Mouse (Mus musculus): ENCODE data around the gene Olfr521.
"Not testable (repeated sequence)": the region's sequence is repeated elsewhere in the genome, so short reads cannot be mapped to it uniquely, and the experiment has no call there.

The Olfr521 gene

GRCm38 (mm10) chr7:99763207-99763606 lies at the start of gene Olfr521:
Gene Olfr521, plus strand, starts transcription at chr7:99763507.
- no peak for DNase-seq (ENCODE audit: low spot score in 2 of 2)

- no peak for DNase-seq (ENCODE audit: low spot score in 2 of 2)
Measured at GRCm38 (mm10) chr7:99716536-99716935, 46.8 kb upstream of the Olfr521 start.

GRCm38 (mm10) chr7:99729973-99730372 lies 33.3 kb upstream of the Olfr521 start, which contains the start of gene Olfr520:
Gene Olfr520, plus strand, starts transcription at chr7:99730273.
- no peak for DNase-seq (ENCODE audit: low spot score in 2 of 2)

GRCm38 (mm10) chr7:99734612-99735011 lies 28.7 kb upstream of the Olfr521 start:
- no peak for DNase-seq (ENCODE audit: low spot score in 2 of 2)

GRCm38 (mm10) chr7:99735491-99735890 lies 27.8 kb upstream of the Olfr521 start:
- not testable (repeated sequence) for DNase-seq (ENCODE audit: low spot score in 2 of 2)

- no peak for DNase-seq (ENCODE audit: low spot score in 2 of 2)
Measured at GRCm38 (mm10) chr7:99739276-99739675, 24.0 kb upstream of the Olfr521 start.

GRCm38 (mm10) chr7:99781385-99781784 lies 18.1 kb downstream of the Olfr521 start:
- DNase-seq (ENCODE audit: low spot score in 2 of 2): no peak

GRCm38 (mm10) chr7:99781916-99782315 lies 18.6 kb downstream of the Olfr521 start:
- no peak for DNase-seq (ENCODE audit: low spot score in 2 of 2)

GRCm38 (mm10) chr7:99783421-99783820 lies 20.1 kb downstream of the Olfr521 start:
- no peak for DNase-seq (ENCODE audit: low spot score in 2 of 2)

- no peak for DNase-seq (ENCODE audit: low spot score in 2 of 2)
Measured at GRCm38 (mm10) chr7:99785553-99785952, 22.2 kb downstream of the Olfr521 start.

- no peak for DNase-seq (ENCODE audit: low spot score in 2 of 2)
Measured at GRCm38 (mm10) chr7:99786774-99787173, 23.5 kb downstream of the Olfr521 start.

- no peak for DNase-seq (ENCODE audit: low spot score in 2 of 2)
Measured at GRCm38 (mm10) chr7:99787935-99788334, 24.6 kb downstream of the Olfr521 start.

GRCm38 (mm10) chr7:99788563-99788962 lies 25.3 kb downstream of the Olfr521 start:
- DNase-seq (ENCODE audit: low spot score in 2 of 2): no peak

GRCm38 (mm10) chr7:99790816-99791215 lies 27.5 kb downstream of the Olfr521 start:
- DNase-seq (ENCODE audit: low spot score in 2 of 2): no peak

GRCm38 (mm10) chr7:99794096-99794495 lies 30.8 kb downstream of the Olfr521 start:
- no peak for DNase-seq (ENCODE audit: low spot score in 2 of 2)

GRCm38 (mm10) chr7:99795192-99795981 lies 32.1 kb downstream of the Olfr521 start:
- peak in 1 of 2 experiments; percentile 44 for DNase-seq (ENCODE audit: low spot score in 2 of 2)

- no peak for DNase-seq (ENCODE audit: low spot score in 2 of 2)
Measured at GRCm38 (mm10) chr7:99796471-99796870, 33.2 kb downstream of the Olfr521 start.

GRCm38 (mm10) chr7:99797261-99797660 lies 34.0 kb downstream of the Olfr521 start:
- no peak for DNase-seq (ENCODE audit: low spot score in 2 of 2)

- peak in 1 of 2 experiments; percentile 69 for DNase-seq (ENCODE audit: low spot score in 2 of 2)
Measured at GRCm38 (mm10) chr7:99797911-99798647, 34.8 kb downstream of the Olfr521 start.

- no peak for DNase-seq (ENCODE audit: low spot score in 2 of 2)
Measured at GRCm38 (mm10) chr7:99799118-99799517, 35.8 kb downstream of the Olfr521 start.

- no peak for DNase-seq (ENCODE audit: low spot score in 2 of 2)
Measured at GRCm38 (mm10) chr7:99803535-99803934, 40.2 kb downstream of the Olfr521 start.

- not testable (repeated sequence) for DNase-seq (ENCODE audit: low spot score in 2 of 2)
Measured at GRCm38 (mm10) chr7:99804033-99804432, 40.7 kb downstream of the Olfr521 start.

GRCm38 (mm10) chr7:99805340-99805739 lies 42.0 kb downstream of the Olfr521 start:
- no peak for DNase-seq (ENCODE audit: low spot score in 2 of 2)
